7 mouse cellular contexts compared by ENCODE assay signal in genomic region chr6:41543411-41544050, GRCm38 (mm10). TPM values are rescaled to one million over a fixed set of nuclear protein-coding genes. Genes with fewer than 3 reads are reported as not detected.
DNase-seq lines count a peak whose midpoint lies in the region; ATAC-seq and TF ChIP-seq lines count a peak whose summit lies in the region.

No protein-coding gene starts in this region.

- no peaks in the 10 kb centered on the region for H3K36me3 ChIP-seq in liver, embryonic 11.5 days (ENCODE audit: control insufficient read depth, insufficient read depth, low read length)
- H3K36me3 ChIP-seq in embryonic facial prominence, embryonic 10.5 days (replicated peaks) = no peaks in the 10 kb centered on the region
- H3K36me3 ChIP-seq in hindbrain, postnatal 0 days (ENCODE audit: insufficient read depth, low read length) = no peaks in the 10 kb centered on the region
- H3K36me3 ChIP-seq in midbrain, postnatal 0 days (ENCODE audit: insufficient read depth, low read length) = no peaks in the 10 kb centered on the region

- H3K27ac ChIP-seq in liver, embryonic 11.5 days (ENCODE audit: low read depth, low read length) = no peak overlapping the region
- H3K27ac ChIP-seq in embryonic facial prominence, embryonic 10.5 days (replicated peaks) = no peak overlapping the region
- H3K27ac ChIP-seq in hindbrain, postnatal 0 days = no peak overlapping the region
- H3K27ac ChIP-seq in midbrain, postnatal 0 days (ENCODE audit: low read depth, low read length) = no peak overlapping the region

- H3K4me3 ChIP-seq in liver, embryonic 11.5 days (ENCODE audit: low read depth, low read length) = peak overlapping the region; percentile 1
- peak overlapping the region; percentile 50 for H3K4me3 ChIP-seq in embryonic facial prominence, embryonic 10.5 days
- peak overlapping the region; percentile 38 for H3K4me3 ChIP-seq in hindbrain, postnatal 0 days (ENCODE audit: low read length)
- peak overlapping the region; percentile 36 for H3K4me3 ChIP-seq in midbrain, postnatal 0 days (ENCODE audit: low read depth, low read length)

- H3K9ac ChIP-seq in liver, embryonic 11.5 days (ENCODE audit: low read depth, low read length) = no peak overlapping the region
- peak overlapping the region; percentile 25; the same call in 1 of the 2 replicates for H3K9ac ChIP-seq in hindbrain, postnatal 0 days (replicated peaks; ENCODE audit: low read length)
- H3K9ac ChIP-seq in midbrain, postnatal 0 days (replicated peaks; ENCODE audit: low read length, poor library complexity, severe bottlenecking) = peak overlapping the region; percentile 51

- H3K9me3 ChIP-seq in liver, embryonic 11.5 days (ENCODE audit: control insufficient read depth, low read length) = no peaks in the 10 kb centered on the region
- no peaks in the 10 kb centered on the region for H3K9me3 ChIP-seq in embryonic facial prominence, embryonic 10.5 days
- H3K9me3 ChIP-seq in hindbrain, postnatal 0 days (ENCODE audit: low read length) = no peaks in the 10 kb centered on the region
- H3K9me3 ChIP-seq in midbrain, postnatal 0 days (ENCODE audit: low read length) = no peaks in the 10 kb centered on the region

- no peak for TF ChIP-seq CTCF in hindbrain, postnatal 0 days (IDR thresholded peaks at IDR 0.05; ENCODE audit: low read depth)
- no peak for TF ChIP-seq CTCF in midbrain, postnatal 0 days (IDR thresholded peaks at IDR 0.05)

- no peak for ATAC-seq in liver, embryonic 11.5 days (replicated peaks; ENCODE audit: low FRiP score)
- 0 out of 2 replicates have a peak, but pooled peaks have one; percentile 13 for ATAC-seq in hindbrain, postnatal 0 days
- no peak for ATAC-seq in midbrain, postnatal 0 days (ENCODE audit: low FRiP score)
- no peak for ATAC-seq in erythroblast, adult 5-6 weeks (replicated peaks; ENCODE audit: low FRiP score, poor library complexity, severe bottlenecking)

- peak overlapping the region; percentile 57 for H3K4me2 ChIP-seq in liver, embryonic 11.5 days
- H3K4me2 ChIP-seq in hindbrain, postnatal 0 days (ENCODE audit: low read depth, low read length) = peak overlapping the region; percentile 71
- H3K4me2 ChIP-seq in midbrain, postnatal 0 days (ENCODE audit: low read depth, low read length, poor library complexity, severe bottlenecking) = peak overlapping the region; percentile 74

- WGBS in liver, embryonic 11.5 days = 14% methylated on average over 28 of the region's 28 CpGs
- WGBS in embryonic facial prominence, embryonic 10.5 days = 5% methylated on average over 28 of the region's 28 CpGs
- WGBS in hindbrain, postnatal 0 days = 6% methylated on average over 28 of the region's 28 CpGs
- WGBS in midbrain, postnatal 0 days = 5% methylated on average over 28 of the region's 28 CpGs

- DNase-seq in liver, embryonic 11.5 days (ENCODE audit: low spot score) = no peak
- no peak for DNase-seq in liver
- DNase-seq in embryonic facial prominence, embryonic 10.5 days (ENCODE audit: low spot score) = peak; percentile 31
- DNase-seq in hindbrain, postnatal 0 days (ENCODE audit: low spot score) = peak; percentile 29
- DNase-seq in midbrain, postnatal 0 days (ENCODE audit: low spot score) = no peak
- no peak for DNase-seq in testis, postnatal 10 days (ENCODE audit: low spot score)

- H3K27me3 ChIP-seq in liver, embryonic 11.5 days (replicated peaks; ENCODE audit: control insufficient read depth, insufficient read depth, low read length) = peaks cover 10% of the 10 kb centered on the region
- H3K27me3 ChIP-seq in embryonic facial prominence, embryonic 10.5 days (replicated peaks; ENCODE audit: low read depth, poor library complexity, severe bottlenecking) = peaks cover 36% of the 10 kb centered on the region
- H3K27me3 ChIP-seq in hindbrain, postnatal 0 days (ENCODE audit: insufficient read depth, low read length) = no peaks in the 10 kb centered on the region
- H3K27me3 ChIP-seq in midbrain, postnatal 0 days (ENCODE audit: insufficient read depth, low read length) = no peaks in the 10 kb centered on the region

- 0 out of 2 replicates have a peak, but pooled peaks cover 3% of the 10 kb centered on the region for H3K4me1 ChIP-seq in liver, embryonic 11.5 days (replicated peaks; ENCODE audit: control insufficient read depth, insufficient read depth, low read length)
- H3K4me1 ChIP-seq in embryonic facial prominence, embryonic 10.5 days = peaks cover 6% of the 10 kb centered on the region
- H3K4me1 ChIP-seq in hindbrain, postnatal 0 days (ENCODE audit: insufficient read depth, low read length) = peaks cover 4% of the 10 kb centered on the region
- H3K4me1 ChIP-seq in midbrain, postnatal 0 days (ENCODE audit: insufficient read depth, low read length) = peaks cover 13% of the 10 kb centered on the region; the same call in 1 of the 2 replicates

RNA-seq across cellular contexts. Expression of gene Prss2, which starts 21.9 kb away (rescaled TPM):
- 0.22 TPM in 1 of 2 replicates, not detected in the other for polyA plus RNA-seq in liver, embryonic 11.5 days (2014; fragmentation: Nextera tagmentation; extraction: Ambion mirVana)
- not detected in 2 replicates for polyA plus RNA-seq in embryonic facial prominence, embryonic 10.5 days (2016; fragmentation: Nextera tagmentation; extraction: Ambion mirVana)
- total RNA-seq in hindbrain, postnatal 0 days (2014; rRNA removed) = not detected in 2 replicates
- polyA plus RNA-seq in hindbrain, postnatal 0 days (2015; fragmentation: Nextera tagmentation; extraction: Ambion mirVana) = not detected in 2 replicates
- total RNA-seq in midbrain, postnatal 0 days (2014; rRNA removed) = not detected in 2 replicates
- polyA plus RNA-seq in midbrain, postnatal 0 days (2015; fragmentation: Nextera tagmentation; extraction: Ambion mirVana) = not detected in 2 replicates
- not detected in 2 replicates for total RNA-seq in erythroblast, adult 5-6 weeks (2015; ENCODE audit: low replicate concordance)
- total RNA-seq in erythroblast, adult 5-6 weeks (2017; ENCODE audit: low replicate concordance) = not detected in 2 replicates

Comparison
In these comparisons a context has a peak if more than half of its experiments do, and no peak if none do; other contexts are left out.
1. DNase-seq: peak in embryonic facial prominence, embryonic 10.5 days (single experiment) and hindbrain, postnatal 0 days (single experiment); none in liver, embryonic 11.5 days (single experiment), liver (single experiment), midbrain, postnatal 0 days (single experiment) and testis, postnatal 10 days (single experiment).
2. Peak in every context shown above with its lines, with median percentiles within 50 percentile points of each other: H3K4me2 ChIP-seq and H3K4me3 ChIP-seq.